Mouse (Mus musculus) liver, embryonic 14.5 days (tissue): Measurements from ENCODE around the gene Sap18b. TPM values are rescaled to one million over a fixed set of nuclear protein-coding genes. Genes with fewer than 3 reads are reported as not detected.

Source experiments
- ATAC-seq: fragments of 200-750 bp; cut with Nextera tagmentation; 2 replicates; pipeline ENCODE4 v1.8.0; 2017; ENCODE audit warnings: moderate number of reproducible peaks, mild to moderate bottlenecking, moderate library complexity; ENCODE audit not compliant: insufficient read depth
- DNase-seq, 3 experiments: peaks; one replicate each; pipeline ENCODE4 v3.0.0-alpha.2; 2012 to 2013; ENCODE audit warnings: low read depth in 3 of 3, low spot score in 3 of 3
- H3K27ac ChIP-seq: fragments of 300-500 bp; sonication (generic); 2 replicates; pipeline ENCODE4 v1.5.1; 2014; ENCODE audit warnings: moderate library complexity, mild to moderate bottlenecking, control low read depth, inconsistent platforms
- H3K27me3 ChIP-seq: fragments of 300-500 bp; sonication (generic); 2 replicates; pipeline ENCODE4 v1.6.1; 2014; ENCODE audit warnings: mild to moderate bottlenecking, low read length, moderate library complexity; ENCODE audit not compliant: control insufficient read depth, insufficient read depth
- H3K36me3 ChIP-seq: fragments of 300-500 bp; sonication (generic); replicated peaks from 2 replicates; pipeline ENCODE4 v1.6.1; 2014; ENCODE audit warnings: low read depth; ENCODE audit not compliant: control insufficient read depth, insufficient read depth
- H3K4me1 ChIP-seq, 2 experiments: fragments of 200-500 bp in 1 of 2; fragments of 300-500 bp in 1 of 2; sonication (generic) in 1 of 2; replicated peaks; 2 replicates each; pipeline ENCODE4 v1.6.1; 2012 to 2014; ENCODE audit warnings: antibody characterized with exemption in 1 of 2, inconsistent platforms in 1 of 2, low read length in 1 of 2; ENCODE audit not compliant: control insufficient read depth in 2 of 2, insufficient read depth in 2 of 2
- H3K4me2 ChIP-seq: fragments of 300-500 bp; sonication (generic); 2 replicates; pipeline ENCODE4 v1.6.1; 2014; ENCODE audit warnings: low read depth, mild to moderate bottlenecking, control low read depth, moderate library complexity
- H3K4me3 ChIP-seq, 2 experiments: fragments of 200-500 bp in 1 of 2; fragments of 300-500 bp in 1 of 2; sonication (generic) in 1 of 2; 2 replicates each; pipeline ENCODE4 v1.5.1; 2012 to 2014; ENCODE audit warnings: low read depth in 2 of 2, low read length in 2 of 2, mild to moderate bottlenecking in 2 of 2, control low read depth in 1 of 2, inconsistent platforms in 1 of 2, moderate library complexity in 1 of 2; ENCODE audit not compliant: insufficient read depth in 1 of 2
- H3K9ac ChIP-seq: fragments of 300-500 bp; sonication (generic); replicated peaks from 2 replicates; pipeline ENCODE4 v1.6.1; 2014; ENCODE audit warnings: mild to moderate bottlenecking, control low read depth, moderate library complexity
- H3K9me3 ChIP-seq: fragments of 300-500 bp; sonication (generic); 2 replicates; pipeline ENCODE4 v1.6.1; 2016; ENCODE audit warnings: low read length, mixed read lengths; ENCODE audit not compliant: control insufficient read depth
- CTCF ChIP-seq: IDR thresholded peaks from 2 replicates; pipeline ENCODE4 v1.5.1; 2016; ENCODE audit warnings: antibody characterized with exemption, low read depth, control low read depth
- EP300 ChIP-seq: IDR thresholded peaks from 2 replicates; pipeline ENCODE4 v1.6.1; 2016; ENCODE audit warnings: antibody characterized with exemption, low read depth
- WGBS: fragments of 180-500 bp; shearing (Covaris S2); extraction: QIAGEN DNeasy Blood & Tissue Kit; methylation state at CpG from one replicate; pipeline ENCODE4 v1.1.7; 2014; ENCODE audit not compliant: insufficient replicate concordance; 5-methylcytosine and 5-hydroxymethylcytosine counted together
- polyA plus RNA-seq, 2 experiments: library from polyadenylated mRNA; depleted of rRNA in 1 of 2; stranded (reverse) in 1 of 2; unstranded in 1 of 2; fragments of >200 nt; fragmentation: Nextera tagmentation in 1 of 2; extraction: Ambion mirVana in 1 of 2; gene quantifications; 2 replicates each; pipeline versions ENCODE4 v1.2.1 to v1.2.3; 2012 to 2014

The Sap18b gene
- polyA plus RNA-seq, 2 experiments = 75.6 to 247 TPM

DNA sequence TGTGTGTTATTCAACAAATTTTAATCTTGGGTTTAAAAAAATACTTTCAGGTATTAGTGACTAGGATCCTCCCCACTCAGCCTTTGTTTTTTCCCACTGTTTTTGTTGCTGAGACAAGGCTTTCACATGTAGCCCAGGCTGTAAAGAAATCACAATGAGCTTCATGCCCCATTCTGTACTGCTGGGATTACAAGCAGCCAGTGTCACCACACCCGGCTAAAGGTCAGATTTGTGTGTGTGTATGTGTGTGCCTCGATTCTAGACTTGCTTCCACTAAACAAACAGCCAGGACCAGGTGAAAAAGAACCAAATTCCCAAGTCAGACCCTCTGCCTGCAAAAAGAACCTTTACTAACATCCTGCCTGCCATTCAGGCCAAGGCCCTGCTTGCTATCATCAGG is 19.7 kb upstream of the Sap18b start:
- H3K36me3 ChIP-seq = peaks cover 10% of the 10 kb centered on the region
- ATAC-seq (no peak), DNase-seq (no peak)
- no peak overlapping the region; the same call in 1 of the 2 replicates for H3K27ac ChIP-seq
- H3K9ac ChIP-seq = peak overlapping the region; percentile 97
- H3K9me3 ChIP-seq = no peaks in the 10 kb centered on the region
- H3K4me1 ChIP-seq = peaks cover 11 to 34% of the 10 kb centered on the region in 2 experiments
- H3K27me3 ChIP-seq = no peaks in the 10 kb centered on the region
- peak overlapping the region; percentile 84 for H3K4me2 ChIP-seq
- TF ChIP-seq EP300 = no peak
- no peak for TF ChIP-seq CTCF
- WGBS = 36% methylated on average over 2 of the region's 2 CpGs
- peak overlapping the region; percentile 93 to 96 for H3K4me3 ChIP-seq

GRCm38 (mm10) chr8:95806461-95807191 is 18.5 kb upstream of the Sap18b start:
- H3K4me3 ChIP-seq = peak overlapping the region; percentile 93 to 96
- no peak for DNase-seq
- WGBS = 0% methylated on average over 55 of the region's 69 CpGs
- no peaks in the 10 kb centered on the region for H3K9me3 ChIP-seq
- no peaks in the 10 kb centered on the region for H3K27me3 ChIP-seq
- peak overlapping the region; percentile 57 for H3K27ac ChIP-seq
- TF ChIP-seq EP300 = no peak
- ATAC-seq = peak; percentile 1; the same call in 1 of the 2 replicates
- H3K9ac ChIP-seq = peak overlapping the region; percentile 97
- H3K36me3 ChIP-seq = peaks cover 8% of the 10 kb centered on the region
- peaks cover 11 to 32% of the 10 kb centered on the region in 2 experiments for H3K4me1 ChIP-seq
- H3K4me2 ChIP-seq = peak overlapping the region; percentile 84

GRCm38 (mm10) chr8:95807331-95807843 is 17.8 kb upstream of the Sap18b start, which contains the start of gene Cnot1:
TSS of gene Cnot1 (minus strand) at chr8:95807464.
- peak within 1 kb of the TSS; percentile 94 for H3K4me2 ChIP-seq

DNA sequence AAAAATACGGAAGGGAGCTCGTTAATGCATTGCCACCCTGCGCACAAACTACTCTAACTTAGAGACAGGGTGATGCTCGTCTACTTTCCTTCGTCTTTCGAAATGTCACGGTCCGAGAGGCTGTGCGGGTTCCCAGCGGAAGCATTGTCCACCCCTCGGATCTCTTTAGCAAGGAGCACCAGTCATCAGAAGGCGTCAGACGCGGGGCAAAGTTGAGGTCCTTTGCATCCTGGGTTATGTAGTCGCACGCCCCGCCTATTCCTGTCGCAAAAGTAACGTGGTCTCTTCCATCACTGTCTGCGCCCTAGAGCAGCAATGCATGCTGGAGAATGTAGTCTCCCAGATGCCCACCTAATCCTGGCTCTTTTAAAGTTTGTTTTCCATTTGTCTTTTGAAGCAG is 17.3 kb upstream of the Sap18b start:
- H3K4me1 ChIP-seq = peaks cover 11 to 26% of the 10 kb centered on the region in 2 experiments

More at GRCm38 (mm10) chr8:95807331-95807843, 17.8 kb upstream of the Sap18b start, which contains the start of gene Cnot1:
- under 1% methylated on average over 44 of the region's 44 CpGs for WGBS
- peaks cover 3% of the 10 kb centered on the region for H3K36me3 ChIP-seq
- peaks cover 11 to 26% of the 10 kb centered on the region in 2 experiments for H3K4me1 ChIP-seq
- peak within 1 kb of the TSS; percentile 97 for H3K9ac ChIP-seq
- H3K27ac ChIP-seq = peak within 1 kb of the TSS; percentile 93
- no peaks in the 10 kb centered on the region for H3K27me3 ChIP-seq
- DNase-seq (peak; percentile 93 to 96 (median 94)), ATAC-seq (peak; percentile 95)
- H3K9me3 ChIP-seq = no peaks in the 10 kb centered on the region
- no peak for TF ChIP-seq CTCF
- peak; percentile 76 for TF ChIP-seq EP300
- H3K4me3 ChIP-seq = peak within 1 kb of the TSS; percentile 93 to 96

DNA sequence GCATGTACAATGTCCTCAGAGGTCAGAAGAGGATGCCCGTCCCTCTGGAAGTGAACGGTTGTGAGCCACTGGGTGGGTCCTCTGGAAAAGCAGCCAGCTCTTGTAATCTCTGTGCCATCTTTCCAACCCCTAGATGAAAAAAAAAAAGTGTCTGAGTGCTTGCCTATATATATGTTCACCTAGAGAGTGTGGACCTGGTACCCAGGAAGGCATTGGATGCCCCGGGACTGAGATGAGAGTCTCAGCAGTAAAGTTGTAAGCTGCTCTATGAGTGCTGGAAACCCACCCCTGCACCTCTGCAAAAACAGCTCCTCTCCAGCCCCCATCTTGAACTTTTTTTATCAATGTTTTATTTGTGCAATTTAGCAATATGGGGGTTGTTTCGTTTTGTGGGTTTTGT is 16.5 kb upstream of the Sap18b start:
- TF ChIP-seq CTCF (no peak), EP300 (no peak)

More for the DNA sequence above, 17.3 kb upstream of the Sap18b start:
- H3K9me3 ChIP-seq = no peaks in the 10 kb centered on the region
- H3K27ac ChIP-seq = peak overlapping the region; percentile 93
- no peaks in the 10 kb centered on the region for H3K27me3 ChIP-seq
- ATAC-seq (peak; percentile 85), DNase-seq (peak; percentile 89 to 93 (median 91))
- H3K9ac ChIP-seq = peak overlapping the region; percentile 64
- peak overlapping the region; percentile 93 to 96 for H3K4me3 ChIP-seq
- H3K36me3 ChIP-seq = peaks cover 3% of the 10 kb centered on the region
- H3K4me2 ChIP-seq = peak overlapping the region; percentile 94
- WGBS = 0% methylated on average over 20 of the region's 20 CpGs
- no peak for TF ChIP-seq EP300
- no peak for TF ChIP-seq CTCF

More for the DNA sequence above, 16.5 kb upstream of the Sap18b start:
- H3K36me3 ChIP-seq = peaks cover 3% of the 10 kb centered on the region; the same call in 1 of the 2 replicates
- peaks cover 11 to 23% of the 10 kb centered on the region in 2 experiments for H3K4me1 ChIP-seq
- peak overlapping the region; percentile 94 for H3K4me2 ChIP-seq
- no peak for DNase-seq
- WGBS = 61% methylated on average over 4 of the region's 4 CpGs
- H3K9ac ChIP-seq = no peak overlapping the region
- H3K4me3 ChIP-seq = no peak overlapping the region; a peak in 1 of 4 replicates
- H3K27ac ChIP-seq = no peak overlapping the region
- no peak for ATAC-seq
- H3K9me3 ChIP-seq = no peaks in the 10 kb centered on the region
- H3K27me3 ChIP-seq = no peaks in the 10 kb centered on the region
